Mouse (Mus musculus): ENCODE results near the gene Lrfn4.

The Lrfn4 gene

GRCm38 (mm10) chr19:4615151-4616093 lies at the start of gene Lrfn4:
Gene Lrfn4, minus strand, starts transcription at chr19:4615667.
- in situ Hi-C loops (cut with MboI), result no loop called here

GRCm38 (mm10) chr19:4658156-4658555 lies 42.7 kb upstream of the Lrfn4 start:
- in situ Hi-C loops (cut with MboI), result no loop called here

DNA sequence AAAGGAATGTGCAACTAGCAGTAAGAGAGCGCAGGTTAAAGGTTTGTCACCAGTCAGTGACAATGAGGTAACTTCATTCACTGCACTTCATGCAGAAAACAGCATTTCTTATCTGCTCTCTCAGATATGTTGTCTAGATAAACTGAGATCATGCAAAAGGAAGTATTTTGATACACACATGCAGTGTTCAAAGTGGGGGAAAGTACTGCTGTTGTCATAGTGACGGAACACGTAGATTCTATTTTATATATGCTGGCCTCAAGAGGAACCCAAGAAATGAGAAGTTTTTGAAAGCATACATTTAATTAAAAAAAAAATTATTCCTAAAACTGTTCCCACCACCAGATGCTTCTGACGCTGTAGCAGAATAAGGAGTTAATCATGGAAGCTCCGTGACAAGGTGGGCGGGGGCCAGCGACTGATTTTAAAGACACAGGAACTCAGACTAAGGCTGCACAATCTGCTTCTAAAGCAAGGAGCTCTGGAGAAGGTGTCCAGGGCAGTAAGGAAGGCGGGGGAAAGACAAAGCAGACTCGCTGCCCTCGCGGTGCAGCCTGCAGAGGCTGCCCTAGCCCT lies 31.5 kb upstream of the Lrfn4 start:
- in situ Hi-C loops (cut with MboI), result no loop called here

DNA sequence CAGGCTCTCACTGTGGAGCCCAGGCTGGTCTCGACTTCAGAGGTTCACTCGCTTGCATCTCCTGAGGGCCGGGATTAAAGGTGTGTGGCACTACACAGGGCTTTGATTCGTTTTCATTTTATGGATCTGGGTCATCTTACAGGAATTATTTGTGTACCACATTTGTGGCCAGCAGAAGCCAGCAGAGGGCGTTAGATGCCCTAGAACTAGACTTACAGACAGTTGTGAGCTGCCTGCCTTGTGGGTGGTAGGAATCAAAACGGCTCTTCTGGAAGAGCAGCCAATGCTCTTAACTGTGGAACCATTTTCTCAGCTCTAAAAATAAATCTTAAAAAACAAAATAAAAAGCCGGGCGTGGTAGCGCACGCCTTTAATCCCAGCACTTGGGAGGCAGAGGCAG lies 28.8 kb upstream of the Lrfn4 start:
- in situ Hi-C loops (cut with MboI), result no loop called here

DNA sequence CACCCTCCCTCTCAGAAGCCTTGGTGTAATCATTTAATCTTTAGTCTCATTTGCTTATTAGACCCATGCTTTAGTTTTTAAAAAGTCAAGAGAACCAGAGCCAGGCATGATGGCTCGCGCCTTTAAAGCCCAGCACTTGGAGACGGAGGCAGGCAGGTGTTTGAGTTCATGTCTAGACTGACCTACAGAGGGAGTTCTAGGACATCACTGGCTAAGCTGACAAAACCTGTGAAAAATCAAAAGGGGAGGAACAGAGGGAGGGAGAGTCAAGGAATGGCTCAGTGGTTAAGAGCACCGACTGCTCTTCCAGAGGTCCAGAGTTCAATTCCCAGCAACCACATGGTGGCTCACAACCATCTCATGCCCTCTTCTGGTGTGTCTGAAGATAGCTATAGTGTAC lies 20.5 kb upstream of the Lrfn4 start:
- in situ Hi-C loops (cut with MboI), result no loop called here

DNA sequence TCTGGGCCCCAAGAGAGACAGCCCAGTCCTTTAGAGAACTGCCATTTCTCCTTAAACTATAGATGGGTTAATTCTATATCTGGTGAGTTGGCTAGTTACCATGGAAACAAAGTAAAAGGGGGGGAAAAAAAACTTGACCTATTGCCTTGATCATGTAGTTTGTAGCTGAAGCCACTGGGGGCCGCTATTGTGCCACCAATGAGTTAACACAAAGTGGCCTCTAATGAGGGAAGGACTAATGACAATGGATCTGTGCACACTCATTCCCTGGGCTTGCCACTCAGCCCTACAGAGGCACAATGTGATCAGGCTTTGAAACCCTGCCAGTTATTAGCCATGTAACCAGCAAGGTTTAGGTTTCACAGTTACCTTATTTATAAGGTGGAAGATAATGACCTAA lies 13.4 kb upstream of the Lrfn4 start:
- in situ Hi-C loops (cut with MboI), result no loop called here

- in situ Hi-C loops (cut with MboI), result no loop called here
Measured at GRCm38 (mm10) chr19:4625829-4626535, 10.5 kb upstream of the Lrfn4 start.

GRCm38 (mm10) chr19:4625179-4625828 lies 9.8 kb upstream of the Lrfn4 start, which contains the start of gene Rce1:
Gene Rce1, minus strand, starts transcription at chr19:4625641.
- in situ Hi-C loops (cut with MboI), result no loop called here

DNA sequence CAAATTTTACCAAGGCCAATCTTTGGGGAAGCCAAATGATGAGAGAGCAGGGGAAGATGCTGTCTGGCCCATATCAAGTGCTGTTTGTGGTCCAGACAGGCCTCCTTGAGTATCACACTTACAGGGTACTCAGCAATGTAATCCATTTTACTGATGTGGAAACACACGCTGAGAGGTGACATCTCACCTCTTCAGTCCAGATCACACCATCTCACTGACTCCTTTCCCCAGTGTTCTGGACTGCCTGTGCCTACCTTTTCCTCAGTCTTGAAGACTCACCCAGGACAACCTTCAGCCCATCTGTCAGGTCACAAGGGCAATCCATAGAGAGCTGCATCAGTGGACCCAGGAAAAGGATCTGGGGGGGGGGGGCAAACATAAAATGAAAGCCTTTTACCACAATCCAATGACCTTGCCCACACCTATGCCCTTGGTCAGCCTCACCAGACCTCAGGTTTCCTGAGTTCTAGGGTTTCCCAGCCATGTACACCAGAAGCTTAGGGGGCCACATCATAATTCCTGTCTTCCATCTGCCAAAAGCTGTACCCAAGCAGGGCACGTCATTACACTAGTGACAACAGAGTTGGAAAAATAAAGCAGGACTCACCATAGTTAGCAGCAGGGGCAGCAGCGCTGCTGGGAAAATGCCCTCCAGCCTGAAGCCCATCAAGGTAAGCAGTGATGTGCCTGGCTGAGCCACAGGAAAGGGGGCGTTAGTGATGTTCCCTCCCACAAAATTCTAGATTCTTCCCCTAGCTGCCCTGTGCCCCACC lies 9.1 kb upstream of the Lrfn4 start:
- in situ Hi-C loops (cut with MboI), result no loop called here

- in situ Hi-C loops (cut with MboI), result no loop called here
Measured at GRCm38 (mm10) chr19:4624006-4624405, 8.5 kb upstream of the Lrfn4 start.

GRCm38 (mm10) chr19:4623419-4623818 lies 8.0 kb upstream of the Lrfn4 start:
- in situ Hi-C loops (cut with MboI), result no loop called here

DNA sequence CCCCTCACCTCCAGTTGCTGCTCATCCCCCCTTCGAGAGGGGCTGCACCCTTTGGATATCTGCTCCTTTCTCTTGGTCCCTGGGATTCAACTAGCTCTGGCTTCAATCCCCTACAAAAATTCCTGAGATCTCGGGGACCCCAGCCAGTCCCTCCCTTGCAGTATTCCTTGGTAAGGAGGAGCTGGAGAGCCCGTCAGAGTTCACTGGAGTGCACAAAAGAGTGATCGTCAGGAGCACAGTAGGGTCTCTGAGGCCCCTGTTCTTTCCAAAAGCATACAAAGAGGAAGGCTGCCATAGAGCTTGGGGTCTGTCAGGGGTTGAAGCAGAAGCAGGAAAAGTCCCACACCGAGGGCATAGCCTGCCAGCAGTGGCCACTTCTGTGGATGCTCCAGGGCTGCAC lies 7.3 kb upstream of the Lrfn4 start:
- in situ Hi-C loops (cut with MboI), result no loop called here

DNA sequence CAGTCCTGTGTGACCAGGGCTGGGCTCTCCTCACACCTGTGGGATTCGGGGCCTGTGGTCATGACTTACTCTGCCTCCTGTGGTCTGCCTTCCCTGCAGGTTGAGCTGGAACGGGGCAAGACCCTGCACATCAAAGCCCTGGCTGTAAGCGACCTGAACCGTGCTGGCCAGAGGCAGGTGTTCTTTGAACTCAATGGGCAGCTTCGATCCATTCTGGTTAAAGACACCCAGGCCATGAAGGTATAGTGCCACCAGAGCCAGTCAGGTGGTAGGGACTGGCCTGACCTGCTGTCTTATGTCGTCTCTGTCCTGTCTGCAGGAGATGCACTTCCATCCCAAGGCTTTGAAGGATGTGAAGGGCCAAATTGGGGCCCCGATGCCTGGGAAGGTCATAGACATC lies 5.3 kb upstream of the Lrfn4 start:
- in situ Hi-C loops (cut with MboI), result no loop called here

GRCm38 (mm10) chr19:4619461-4619860 lies 4.0 kb upstream of the Lrfn4 start:
- in situ Hi-C loops (cut with MboI), result no loop called here

- in situ Hi-C loops (cut with MboI), result no loop called here
Measured at GRCm38 (mm10) chr19:4618183-4618582, 2.7 kb upstream of the Lrfn4 start.

- in situ Hi-C loops (cut with MboI), result no loop called here
Measured at GRCm38 (mm10) chr19:4616546-4616945, 1.1 kb upstream of the Lrfn4 start.

DNA sequence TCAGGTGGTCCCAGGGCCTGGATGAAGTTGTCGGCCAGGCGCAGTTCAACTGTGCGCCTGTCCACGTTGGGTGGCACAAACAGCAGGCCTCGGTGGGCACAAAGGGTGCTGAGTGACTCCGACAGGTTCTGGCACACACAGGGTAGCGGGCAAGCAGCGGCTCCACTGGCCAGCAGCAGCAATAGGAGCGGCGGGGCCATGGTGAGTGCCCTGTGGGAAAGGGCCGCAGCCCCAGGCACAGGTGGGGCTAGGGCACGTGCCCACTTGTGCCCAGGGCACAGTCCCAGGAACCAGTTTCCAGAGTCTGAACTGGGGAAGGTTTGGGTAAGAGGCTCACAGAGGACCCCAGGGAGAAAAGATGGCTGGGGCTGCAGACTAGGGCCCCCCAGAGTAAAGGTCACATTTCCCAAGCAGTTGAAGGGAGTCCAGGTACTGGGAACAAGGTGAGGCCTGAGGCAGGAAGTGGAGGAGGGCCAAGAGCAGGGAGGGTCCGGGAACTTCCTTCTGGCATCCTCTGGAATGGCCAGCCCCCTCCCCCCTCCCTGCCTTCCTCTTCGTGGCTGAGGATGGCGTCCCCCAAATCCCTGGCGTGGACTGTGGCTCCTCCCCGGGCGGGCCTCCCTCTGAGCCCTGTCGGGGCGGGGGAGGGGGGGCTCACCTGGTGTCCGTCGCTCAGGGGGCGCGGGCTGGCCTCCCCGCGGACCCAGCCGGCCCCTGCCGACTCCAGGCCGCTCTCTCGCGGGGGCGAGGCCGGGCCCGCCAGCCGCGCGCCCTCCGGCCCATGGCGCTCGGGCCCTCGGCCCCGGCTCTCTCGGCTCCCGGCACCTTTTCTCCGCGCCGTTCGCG lies 939 bp downstream of the Lrfn4 start:
- in situ Hi-C loops (cut with MboI), result no loop called here

GRCm38 (mm10) chr19:4613464-4614304 lies 1.8 kb downstream of the Lrfn4 start:
- in situ Hi-C loops (cut with MboI), result no loop called here

DNA sequence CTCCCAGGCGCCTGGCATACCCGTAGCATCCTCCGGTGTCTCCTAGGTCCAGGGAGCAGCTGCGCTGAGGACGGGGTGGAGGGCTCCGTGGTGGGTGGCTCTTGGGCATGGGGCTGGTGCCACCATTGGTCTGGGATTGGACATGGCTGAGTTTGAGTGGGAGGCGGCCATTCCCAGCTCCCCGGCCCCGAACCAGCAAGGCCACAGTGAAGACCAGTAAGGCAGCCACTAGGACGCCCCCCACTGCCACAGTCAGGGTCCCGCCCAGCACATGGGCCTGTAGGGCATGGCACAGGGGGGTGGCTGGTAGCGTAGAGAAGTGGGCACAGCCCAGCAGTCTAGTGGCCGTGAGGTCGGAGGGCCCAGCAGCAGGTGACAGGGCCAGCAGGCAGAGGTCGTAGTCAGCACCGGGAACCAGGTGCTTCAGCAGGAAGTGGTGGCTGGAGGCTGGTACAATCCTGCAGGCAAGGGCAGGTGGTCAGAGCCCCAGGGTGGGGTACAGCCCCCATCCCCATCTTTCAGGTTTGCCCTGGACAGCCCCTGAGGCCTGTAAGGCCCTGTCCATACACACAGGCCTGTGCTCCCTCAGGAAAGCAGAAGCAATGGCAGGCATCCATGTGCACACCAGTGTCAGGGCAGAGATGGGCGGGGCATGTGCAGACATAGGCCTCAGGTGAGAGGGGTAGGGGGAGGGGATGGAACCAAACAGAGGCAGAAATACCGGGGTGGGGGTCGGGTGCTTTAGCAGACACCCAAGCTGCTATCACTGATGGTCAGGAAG lies 3.1 kb downstream of the Lrfn4 start:
- in situ Hi-C loops (cut with MboI), result no loop called here
